Mouse (Mus musculus) lung, postnatal 10 days (tissue): ENCODE data around the gene Rad9a.

ENCODE experiments used
- DNase-seq: peaks from one replicate; pipeline ENCODE4 v3.0.0; 2021

Rad9a gene

DNA sequence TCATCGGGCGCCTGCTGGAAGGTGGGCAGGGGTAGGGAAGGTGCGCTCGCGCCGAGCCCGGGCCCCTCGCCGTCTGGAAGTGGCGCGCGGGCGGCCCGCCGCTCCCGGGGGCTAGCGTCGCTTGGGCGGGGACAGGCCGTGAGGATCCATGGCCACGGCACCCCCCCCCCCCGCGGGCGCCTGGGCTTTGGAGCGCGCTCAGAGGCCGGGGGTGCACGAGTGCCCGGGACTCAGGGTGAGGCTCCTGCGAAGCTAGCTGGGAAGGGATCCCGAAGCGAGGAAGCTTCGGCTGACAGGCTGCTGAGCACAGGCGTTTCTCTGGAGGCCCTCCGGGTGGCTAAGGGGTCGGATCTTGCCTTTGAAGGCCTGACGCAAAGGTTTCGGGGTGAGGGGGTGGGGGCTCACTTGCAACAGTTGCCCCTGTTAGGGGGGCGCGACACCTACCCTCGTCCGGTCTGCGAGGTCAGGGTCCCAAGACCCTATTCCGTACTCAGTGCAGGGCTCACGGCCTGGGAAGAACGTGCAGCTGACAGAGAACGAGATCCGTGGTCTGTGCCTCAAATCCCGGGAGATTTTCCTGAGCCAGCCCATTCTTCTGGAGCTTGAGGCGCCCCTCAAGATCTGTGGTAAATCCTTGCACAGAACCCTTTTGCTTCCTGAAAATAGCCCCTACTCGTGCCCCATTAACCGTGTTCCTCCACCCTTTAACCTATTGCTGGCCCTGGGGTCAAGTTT is 9.0 kb downstream of the Rad9a start:
- DNase-seq = no peak

DNA sequence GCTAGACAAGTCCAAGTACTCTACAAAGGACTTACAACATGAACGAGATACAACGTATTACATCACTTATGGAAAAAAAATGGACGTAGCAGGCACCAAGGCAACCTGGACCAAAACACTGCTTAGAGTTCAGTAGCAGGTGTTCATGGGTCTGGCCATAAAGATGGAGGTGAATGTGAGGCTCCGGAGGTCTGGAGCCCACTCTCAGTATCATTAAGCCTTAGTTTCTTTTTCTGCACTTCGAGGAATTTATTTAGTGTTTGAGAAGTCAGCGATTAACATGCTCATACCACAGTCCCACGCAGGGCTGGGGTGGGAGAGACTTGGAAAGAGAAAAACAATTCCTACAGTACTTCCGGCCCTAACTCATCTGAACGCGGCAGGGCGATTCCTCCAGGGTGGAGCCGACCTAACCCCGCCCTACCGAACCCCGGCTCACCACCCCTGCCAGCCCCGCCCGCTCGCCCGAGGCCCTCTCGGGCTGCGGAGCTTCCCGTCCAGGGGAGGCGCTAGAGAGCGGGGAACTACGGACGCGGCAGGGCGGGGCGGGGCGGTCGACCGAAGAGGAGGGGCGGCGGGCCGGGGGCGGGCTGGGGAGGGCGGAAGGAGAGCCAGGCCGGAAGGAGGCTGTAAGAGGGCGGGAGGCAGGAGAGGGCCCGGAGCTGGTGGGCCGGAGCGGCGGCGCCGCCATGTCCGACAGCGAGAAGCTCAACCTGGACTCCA is 9.8 kb downstream of the Rad9a start, which contains the start of gene Ppp1ca:
Ppp1ca (plus strand) TSS at position 538 of the 723 bp plus-strand sequence.
- peak; percentile 98 for DNase-seq

DNA sequence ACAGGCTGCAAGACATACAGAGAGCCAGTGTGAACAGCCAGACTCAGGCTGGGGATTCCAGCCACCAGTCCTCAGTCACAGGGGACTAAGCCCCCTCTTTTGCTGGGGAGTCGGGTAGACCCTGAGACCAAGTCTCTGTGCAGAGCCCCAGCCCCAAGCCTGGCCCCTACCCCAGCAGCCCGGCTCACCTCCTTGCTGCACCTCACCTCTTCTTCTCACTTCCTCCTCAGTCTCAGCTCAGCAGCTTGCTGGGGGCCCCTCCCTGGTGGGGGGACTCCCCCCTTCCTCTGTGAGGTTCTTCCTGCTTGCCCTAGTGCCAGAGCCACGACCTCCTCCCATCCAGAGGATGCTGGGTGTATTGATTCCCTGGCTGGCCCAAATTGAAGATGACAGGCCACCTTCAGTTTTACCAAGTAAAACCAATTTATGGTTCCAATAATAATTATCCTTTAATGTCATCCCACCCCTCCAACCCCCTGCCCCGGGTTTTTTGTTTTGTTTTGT is 10.6 kb downstream of the Rad9a start, which contains the start of gene Tbc1d10c:
Tbc1d10c (minus strand) TSS at position 454 of the 504 bp plus-strand sequence.
- DNase-seq = peak; percentile 68

DNA sequence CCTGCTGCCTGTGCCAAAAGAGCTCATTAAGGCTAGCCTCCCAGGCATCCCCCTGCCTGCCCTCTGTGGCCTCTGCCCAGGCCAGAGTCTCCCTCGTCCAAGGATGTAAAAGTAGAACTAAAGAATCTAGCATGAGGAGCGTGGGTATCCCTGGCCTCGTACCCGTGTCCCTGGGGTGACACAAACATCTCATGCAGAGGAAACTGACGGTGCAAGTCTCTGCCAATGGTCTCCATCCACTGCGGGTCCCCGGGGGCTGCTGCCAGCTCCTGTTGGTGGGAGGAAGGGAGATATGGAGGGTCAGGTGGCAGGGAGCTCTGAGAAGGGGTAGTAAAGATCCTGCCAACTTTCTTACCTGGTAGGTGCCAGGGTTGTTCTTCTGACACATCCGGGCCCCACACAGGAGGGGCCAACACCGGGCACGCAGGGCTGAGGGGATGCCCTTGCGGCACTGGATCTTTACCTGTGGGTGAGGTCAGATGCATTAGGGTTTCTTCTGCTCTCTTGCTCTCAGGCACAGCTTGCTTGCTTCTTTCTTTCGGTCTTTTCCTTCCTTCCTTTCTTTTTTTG is 12.3 kb downstream of the Rad9a start:
- DNase-seq = no peak

DNA sequence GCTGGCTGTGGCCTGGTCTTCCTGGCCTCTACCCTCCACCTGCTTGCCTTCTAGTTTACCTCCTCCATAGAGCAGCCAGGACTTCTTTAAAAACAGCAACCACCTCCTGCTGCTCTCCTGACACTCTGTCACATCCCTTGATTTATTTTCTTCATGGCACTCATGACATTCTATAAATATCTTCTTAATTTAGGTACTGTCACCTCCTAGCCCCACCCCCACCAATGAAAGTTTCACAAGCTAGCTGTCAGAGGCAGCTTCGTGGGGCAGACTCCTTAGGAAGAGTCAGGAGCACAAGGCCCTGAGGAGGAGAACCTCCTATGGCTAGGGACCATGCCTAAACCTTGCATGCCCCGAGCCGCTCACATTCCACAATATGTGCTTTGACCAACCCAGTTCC is 14.2 kb downstream of the Rad9a start:
- no peak for DNase-seq

DNA sequence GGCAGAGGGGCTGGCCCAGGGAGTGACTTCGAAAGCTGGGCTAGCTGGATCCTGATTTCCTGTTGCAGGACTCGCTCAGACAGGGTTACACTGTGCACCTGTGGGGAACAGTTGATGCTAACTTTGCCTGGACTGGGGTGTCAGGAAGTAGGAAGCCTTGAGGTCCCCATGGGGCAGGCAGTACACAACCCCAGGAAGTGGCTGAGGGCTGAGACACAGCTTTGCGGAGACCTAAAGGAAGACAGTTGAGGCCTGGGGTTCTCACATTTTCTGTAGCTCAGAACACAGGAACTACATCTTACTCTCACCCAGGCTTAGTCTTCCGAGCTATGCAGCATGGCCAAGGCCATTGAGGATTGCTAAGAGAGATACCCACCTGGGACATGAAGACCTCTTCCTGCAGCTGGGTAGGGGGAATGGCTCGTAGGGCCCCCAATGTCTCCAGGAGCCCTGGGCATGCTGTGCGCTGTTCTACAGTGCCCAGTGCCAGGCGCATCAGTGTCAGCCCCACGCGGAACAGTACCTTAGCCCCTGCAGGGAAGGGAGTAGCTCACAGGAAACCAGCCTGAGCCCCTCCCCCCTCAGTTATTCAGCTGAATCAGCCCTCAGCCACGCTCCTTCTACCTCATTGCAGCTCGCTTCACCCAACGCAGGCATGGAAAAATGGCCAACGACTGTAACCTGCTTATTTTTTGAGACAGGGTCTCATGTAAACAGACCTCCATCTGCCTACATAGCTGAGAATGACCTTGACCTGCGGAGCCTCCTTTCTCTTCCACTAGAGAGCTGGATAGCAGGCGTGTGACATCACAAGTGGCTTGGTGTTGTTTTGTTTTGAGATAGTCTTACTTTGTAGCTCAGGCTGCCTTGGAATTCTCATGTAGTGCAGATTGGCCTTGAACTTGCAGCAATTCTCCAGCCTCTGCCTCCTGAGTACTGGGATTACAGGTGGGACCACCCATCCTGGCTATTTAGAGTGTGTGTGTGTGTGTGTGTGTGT is 16.2 kb downstream of the Rad9a start:
- DNase-seq = peak; percentile 56

DNA sequence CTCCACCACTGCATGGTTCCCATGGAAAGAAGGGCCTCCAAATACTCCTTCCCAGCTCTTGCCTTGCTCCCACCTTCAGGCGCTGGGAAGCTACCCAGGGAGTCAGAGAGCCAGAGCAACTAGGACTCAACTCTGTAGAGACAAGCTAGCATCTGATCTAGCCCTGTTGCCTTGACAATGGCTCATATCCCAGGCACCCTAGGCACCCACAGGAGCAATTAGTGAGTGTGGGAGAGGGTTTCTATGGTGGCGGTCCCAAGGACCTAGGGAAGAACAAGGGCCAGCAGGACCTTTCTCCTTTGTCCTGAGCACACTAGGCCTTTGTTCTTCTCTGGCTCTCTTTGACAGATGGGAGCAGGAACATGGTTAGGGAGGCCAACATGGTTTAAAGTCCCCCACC is 17.8 kb downstream of the Rad9a start:
- DNase-seq = no peak

DNA sequence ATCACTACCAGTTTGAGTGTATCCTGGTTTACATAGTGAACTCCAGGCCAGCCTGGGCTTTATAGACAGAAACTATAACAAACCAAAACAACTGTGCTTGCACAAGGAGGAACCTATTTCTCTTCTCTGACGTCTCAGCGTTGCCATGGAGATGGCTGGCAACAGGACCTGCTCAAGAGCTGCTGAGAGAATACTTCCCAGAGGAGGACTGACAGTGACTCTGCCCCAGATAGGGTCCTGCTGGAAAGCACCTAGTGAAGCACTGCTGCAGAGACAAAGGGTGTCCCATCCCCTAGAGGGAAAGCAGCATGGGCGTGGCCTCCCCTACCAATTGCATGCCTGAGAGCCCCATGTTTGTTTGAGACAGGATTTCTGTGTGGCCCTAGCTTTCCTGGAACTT is 19.6 kb downstream of the Rad9a start:
- DNase-seq = peak; percentile 79

DNA sequence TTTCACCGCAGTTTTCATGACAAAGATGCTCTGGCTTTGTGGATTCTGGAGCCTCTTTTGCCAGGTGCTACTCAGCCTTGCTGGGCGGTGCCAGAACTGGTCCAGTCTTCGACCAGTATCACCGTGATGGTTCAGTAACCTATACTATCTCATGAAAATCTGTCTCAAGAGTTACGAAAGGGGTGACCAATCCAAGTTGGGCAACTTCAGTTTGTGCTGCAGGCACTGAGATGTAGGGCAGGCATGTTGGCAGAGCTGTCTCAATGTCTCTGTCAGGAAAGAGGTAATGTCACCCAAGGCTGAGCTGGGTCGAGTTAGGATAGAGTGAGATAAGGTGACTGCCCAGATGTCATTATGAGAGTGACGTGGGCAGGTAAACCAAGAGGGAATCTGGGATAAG is 21.1 kb downstream of the Rad9a start:
- DNase-seq = no peak

DNA sequence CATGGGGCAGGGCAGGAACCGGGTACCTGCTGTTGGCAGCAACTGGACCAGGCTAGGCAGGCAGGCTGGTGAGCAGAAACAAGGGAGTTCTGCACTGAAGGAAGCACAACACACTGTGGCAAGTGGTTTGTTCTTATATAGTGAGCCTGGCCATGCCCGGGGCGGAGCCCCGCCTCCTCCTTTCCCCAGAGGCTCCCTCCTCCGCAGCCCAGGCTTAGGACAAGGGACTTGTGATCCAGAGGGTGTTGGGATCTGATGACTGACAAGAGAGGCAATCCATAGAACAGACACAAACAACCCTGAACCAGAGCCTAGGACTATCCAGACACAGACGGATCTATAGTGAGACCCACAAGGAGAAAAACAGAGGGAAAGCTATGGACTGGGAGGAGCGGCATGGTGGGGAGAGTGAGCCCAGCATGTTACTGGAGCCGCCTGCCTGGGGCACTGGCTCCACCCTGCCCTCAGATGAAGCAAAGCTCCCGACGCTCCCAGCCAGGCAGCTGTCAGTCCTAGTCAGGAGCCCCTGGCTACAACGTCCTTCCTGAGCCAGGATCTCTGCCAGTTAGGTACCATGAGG is 26.0 kb downstream of the Rad9a start, which contains the start of gene Carns1:
Carns1 (minus strand) TSS at position 112 of the 580 bp plus-strand sequence.
- DNase-seq = peak; percentile 66

DNA sequence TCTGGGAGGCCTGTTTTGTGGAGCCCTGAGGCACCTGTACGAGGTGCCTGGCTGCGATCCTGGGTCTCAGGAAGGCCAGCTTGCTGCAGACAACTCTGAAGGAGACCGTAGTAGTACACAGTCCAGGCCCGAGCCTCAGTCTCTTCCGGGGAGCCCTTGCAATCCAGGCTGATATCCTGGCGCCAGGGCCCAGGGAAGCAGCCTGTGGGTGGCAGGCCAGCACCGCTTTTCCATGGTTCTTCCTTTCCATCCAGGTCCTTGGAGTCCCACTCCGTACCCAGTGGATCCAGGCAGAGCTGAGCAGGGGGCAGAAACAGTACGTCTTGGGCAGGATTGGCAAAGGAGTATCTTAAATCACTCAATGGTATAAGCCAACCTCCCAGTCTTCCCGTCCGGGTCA is 28.5 kb downstream of the Rad9a start:
- DNase-seq = no peak

DNA sequence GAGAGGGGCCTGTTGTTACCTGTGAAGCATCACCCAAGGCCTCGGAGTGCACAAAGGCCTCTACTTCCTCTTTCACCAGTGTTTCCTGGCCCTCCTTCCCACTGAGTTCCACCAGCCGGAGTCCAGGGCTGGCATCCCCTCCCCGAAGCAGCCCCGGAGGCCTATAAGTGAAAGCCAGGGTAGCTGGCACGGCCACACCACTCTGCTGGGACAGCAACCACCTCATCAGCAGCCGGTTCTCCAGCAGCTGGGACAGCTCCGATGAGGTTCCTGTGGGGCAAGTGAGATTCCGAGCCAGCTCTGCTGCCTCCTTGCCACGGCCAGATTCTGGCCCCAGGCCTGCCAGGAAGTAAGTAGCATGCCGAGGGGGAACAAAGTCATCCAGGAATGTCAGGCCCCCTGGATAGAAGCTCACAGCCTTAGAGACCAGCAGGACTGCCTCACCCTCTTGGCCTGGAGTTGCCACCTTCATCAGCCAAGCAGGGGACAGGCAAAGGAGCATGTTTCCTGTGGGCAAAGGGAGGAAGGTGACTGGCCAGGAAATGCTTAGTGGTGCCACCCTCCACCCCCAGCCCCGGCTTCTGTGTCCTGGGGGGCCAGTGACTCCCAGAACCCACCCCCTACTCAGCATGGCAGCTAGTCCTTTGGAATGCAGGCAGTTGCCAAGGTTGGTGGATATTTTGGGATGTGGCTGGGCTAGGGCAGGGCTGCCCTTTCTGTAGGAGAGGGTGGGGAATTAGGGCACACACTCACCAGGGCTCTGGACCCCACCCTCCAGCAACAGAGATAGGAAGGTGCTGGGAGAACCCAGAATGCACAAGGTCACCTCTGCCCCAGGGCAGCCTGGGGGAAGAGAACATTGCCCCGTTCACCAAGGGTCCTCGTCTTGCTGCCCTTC is 29.8 kb downstream of the Rad9a start:
- peak; percentile 62 for DNase-seq

DNA sequence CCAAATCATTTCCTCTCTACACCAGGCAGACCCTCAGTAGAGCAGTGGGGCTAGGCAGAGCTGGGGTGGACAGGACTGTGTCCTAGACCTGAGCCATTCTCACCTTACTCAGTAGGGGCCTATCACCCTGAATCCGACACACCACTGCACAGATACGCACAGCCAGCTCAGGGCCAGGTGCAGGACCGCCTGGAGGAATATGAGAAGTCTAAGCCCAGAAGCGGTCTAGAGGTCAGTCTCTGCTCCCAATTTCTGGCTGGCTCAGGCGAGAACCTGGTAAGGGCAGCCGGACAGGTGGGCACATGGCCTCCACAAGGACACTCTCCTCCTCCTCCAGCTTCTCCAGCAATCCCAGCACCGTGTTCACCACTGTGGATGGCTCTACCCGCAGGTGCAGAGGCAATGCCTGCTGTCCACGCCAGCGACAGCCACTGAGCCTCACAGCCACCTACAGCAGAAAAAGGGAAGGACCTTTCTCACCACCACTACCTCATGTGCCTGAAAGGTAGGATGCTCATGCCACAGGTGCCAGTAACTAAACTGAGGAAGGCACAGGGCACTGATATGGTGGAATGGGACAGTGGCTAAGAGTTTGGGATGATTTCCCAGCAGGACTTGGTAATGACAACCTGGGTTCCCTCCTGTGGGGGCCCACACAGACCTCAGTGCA is 30.6 kb downstream of the Rad9a start:
- DNase-seq = no peak

DNA sequence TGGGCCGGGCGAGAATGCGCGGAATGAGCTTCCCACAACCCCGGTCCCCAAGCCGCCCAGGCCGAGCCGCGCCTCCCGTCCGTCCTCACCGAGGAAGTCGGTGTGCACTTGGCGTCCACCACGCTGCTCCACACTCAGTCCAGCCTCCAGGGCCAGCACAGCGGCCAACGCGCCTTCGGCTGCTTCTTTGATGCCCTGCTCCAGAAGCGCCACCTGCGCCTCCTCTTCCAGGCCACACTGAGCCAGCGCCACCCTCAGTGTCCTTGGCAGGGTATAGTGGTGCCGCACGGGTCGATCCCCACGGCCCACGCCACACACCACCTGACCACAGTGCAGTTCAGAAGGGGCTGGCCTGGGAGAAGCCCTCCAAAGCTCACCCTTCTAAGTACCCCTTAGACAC is 31.7 kb downstream of the Rad9a start:
- DNase-seq = no peak

DNA sequence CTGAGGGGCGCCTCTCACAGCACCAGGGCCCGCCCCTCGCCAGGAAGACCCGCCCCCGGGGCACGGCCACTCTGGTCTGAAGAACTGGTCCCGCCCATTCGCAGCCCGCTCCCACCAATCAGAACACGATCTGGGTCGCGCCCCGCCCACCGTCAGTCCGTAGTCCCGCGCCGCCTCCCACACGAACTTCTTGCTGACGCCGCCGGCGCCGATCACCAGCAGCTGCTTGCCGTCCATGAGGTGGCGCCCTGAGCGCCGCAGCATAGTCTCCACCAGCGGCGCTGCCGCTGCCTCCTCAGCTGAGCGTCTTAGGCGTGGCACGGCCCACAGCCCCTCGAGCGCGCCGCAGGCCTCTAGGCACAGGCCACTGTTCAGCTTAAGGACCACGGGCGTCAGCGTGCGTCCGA is 32.1 kb downstream of the Rad9a start:
- peak; percentile 99 for DNase-seq

DNA sequence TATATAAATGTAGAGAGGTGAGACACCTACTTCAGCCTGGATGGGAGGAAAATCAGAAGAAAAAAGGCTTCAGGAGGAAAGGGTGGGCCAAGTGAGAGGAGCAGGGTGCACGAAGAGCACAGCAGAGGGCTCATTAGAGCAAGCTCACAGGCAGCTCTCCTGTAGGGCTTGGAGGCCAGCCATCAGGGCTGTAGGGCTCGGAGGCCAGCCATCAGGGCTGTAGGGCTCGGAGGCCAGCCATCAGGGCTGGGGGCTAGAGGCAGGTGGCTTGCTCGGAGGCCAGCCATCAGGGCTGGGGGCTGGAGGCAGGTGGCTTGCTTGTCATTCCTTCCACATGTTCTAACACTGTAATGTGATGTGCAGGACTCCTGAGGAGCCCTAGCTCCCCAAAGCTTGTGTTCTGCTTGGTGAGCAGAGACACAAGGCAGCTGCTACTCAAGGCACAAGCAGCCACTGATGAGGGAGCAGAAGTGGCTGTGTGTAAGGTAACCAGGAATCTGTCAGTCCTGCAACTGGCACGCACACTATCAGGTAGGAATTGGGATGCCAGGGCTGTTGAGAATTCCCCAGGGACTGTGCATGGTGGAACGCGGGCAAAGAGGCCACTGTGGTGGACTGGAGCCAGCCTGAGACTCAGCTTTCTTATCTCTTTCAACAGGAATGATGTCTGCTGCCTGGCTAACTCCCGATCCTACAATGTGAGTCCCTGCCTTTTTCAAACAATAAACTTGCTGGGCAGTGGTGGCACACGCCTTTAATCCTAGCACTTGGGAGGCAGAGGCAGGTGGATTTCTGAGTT is 34.6 kb downstream of the Rad9a start:
- DNase-seq = no peak

DNA sequence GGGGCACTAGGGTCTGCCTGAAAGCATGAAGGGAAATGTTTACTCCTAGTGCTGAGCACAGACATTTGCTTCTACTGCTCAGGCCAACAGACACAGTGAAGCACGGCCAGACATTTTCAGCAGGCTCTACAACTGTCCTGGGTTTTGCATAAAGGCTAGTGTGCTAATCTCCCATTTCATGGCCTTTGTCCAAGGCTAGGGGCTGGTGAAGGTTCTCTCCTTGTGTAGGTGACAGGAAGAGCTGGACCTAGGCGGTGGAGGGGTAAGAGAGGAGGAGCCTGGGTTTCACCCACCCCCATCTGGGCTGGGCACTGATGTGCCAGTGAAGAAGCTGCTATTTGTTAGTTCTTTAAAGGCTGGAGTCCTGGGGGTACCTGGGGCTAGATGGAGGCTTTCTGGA is 36.7 kb downstream of the Rad9a start:
- DNase-seq = no peak

DNA sequence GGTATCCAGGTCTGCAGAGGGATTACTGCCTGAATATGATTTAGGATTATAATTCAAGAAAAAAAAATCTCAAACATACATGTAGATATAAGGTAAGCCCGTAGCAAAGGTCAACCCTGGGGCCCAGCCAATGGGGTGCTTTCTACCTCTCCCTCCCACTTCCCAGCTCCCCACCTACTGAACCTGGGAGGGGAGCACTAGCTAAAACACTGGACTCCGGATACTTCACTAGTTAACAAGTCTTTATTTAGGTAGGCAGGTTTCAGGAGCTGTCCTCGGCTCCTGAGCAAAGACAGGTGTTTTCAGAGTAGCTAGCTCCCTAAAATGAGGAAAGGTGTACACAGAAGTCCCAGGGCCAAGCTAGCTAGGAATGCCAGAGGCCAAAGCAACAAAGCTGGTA is 37.4 kb downstream of the Rad9a start:
- no peak for DNase-seq

DNA sequence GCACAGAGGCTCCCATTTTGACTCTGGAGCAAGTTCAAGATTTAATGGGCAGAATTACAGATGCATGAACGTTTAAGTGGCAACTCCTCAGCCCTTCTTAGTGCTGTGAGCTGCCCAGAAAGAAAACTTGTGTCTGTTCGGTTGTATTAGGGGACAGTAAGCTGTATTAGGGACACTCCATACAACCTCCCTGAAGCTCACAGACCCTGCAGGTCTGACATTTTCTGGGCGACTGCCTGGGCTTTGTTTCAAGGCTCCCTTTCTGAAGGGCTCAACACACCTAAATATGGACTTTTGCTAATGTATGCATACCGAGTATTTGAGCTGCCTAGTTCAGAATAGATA is 37.9 kb downstream of the Rad9a start:
- DNase-seq = no peak
